Mouse (Mus musculus): ENCODE measurements around the gene 4930523C07Rik. TPM values are rescaled to one million over a fixed set of nuclear protein-coding genes. Genes with fewer than 3 reads are reported as not detected.

The 4930523C07Rik gene
- polyA plus RNA-seq, 1 experiment from 2014 or later = 1.3 TPM

DNA sequence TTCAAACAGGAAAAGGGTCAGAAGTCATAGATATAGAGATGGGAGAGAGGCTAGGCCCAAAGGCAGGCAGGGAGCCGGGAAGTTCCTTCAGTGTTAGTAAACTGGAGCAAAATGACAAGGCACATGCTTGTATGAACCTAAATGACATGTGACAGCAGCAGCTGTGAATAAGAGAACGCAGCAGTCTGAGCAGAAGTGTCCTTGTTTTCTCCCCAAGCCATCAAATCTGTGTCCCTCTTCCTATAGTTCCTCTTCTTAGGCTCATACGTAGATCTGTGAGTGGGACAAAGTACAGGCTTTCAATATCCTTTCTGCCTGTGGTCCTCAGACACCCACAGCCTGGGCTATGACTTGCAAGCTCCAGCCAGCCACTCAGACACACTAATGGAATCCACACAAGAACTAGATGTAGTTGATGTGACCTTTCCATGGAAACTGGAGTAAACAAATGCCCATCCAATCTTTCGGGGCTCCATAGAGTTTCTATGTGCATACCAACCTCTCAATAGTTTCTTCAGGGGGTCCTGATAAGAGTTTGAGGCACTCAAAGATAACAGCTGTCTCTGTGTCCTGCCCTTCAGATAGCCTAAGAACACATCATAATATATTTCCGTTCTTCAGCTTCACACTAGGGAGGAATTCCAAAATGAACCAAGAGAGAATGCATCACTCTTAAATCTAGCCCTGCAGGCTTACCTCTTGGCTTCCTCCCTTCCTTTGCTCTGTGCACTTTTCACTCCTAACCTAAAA lies 5.1 kb downstream of the 4930523C07Rik start:
- H3K9ac ChIP-seq = no peak overlapping the region
- no peak overlapping the region for H3K4me2 ChIP-seq
- H3K9me3 ChIP-seq = no peaks in the 10 kb centered on the region
- H3K27ac ChIP-seq (replicated peaks) = no peak overlapping the region
- peaks cover 4% of the 10 kb centered on the region for H3K4me1 ChIP-seq (replicated peaks)
- no peaks in the 10 kb centered on the region for H3K36me3 ChIP-seq
- H3K27me3 ChIP-seq = no peaks in the 10 kb centered on the region
- no peak overlapping the region for H3K4me3 ChIP-seq
- WGBS = 87% methylated on average over 5 of the region's 5 CpGs
- ATAC-seq (ENCODE audit: low read depth) = no peak

GRCm38 (mm10) chr1:160050898-160051297 lies 6.7 kb downstream of the 4930523C07Rik start:
- ATAC-seq (ENCODE audit: low read depth) = no peak
- Histone ChIP-seq H3K4me3 (no peak overlapping the region), H3K9ac (no peak overlapping the region), H3K9me3 (no peaks in the 10 kb centered on the region), H3K27me3 (no peaks in the 10 kb centered on the region), H3K4me1 (replicated peaks) (no peaks in the 10 kb centered on the region), H3K36me3 (no peaks in the 10 kb centered on the region), H3K4me2 (no peak overlapping the region), H3K27ac (replicated peaks) (no peak overlapping the region)
- 89% methylated on average over 6 of the region's 6 CpGs for WGBS

- no peak overlapping the region for H3K4me2 ChIP-seq
- no peaks in the 10 kb centered on the region for H3K27me3 ChIP-seq
- H3K36me3 ChIP-seq = no peaks in the 10 kb centered on the region
- H3K9ac ChIP-seq = no peak overlapping the region
- no peak overlapping the region for H3K4me3 ChIP-seq
- no peak overlapping the region for H3K27ac ChIP-seq (replicated peaks)
- no peaks in the 10 kb centered on the region for H3K4me1 ChIP-seq (replicated peaks)
- no peaks in the 10 kb centered on the region for H3K9me3 ChIP-seq
- WGBS = 95% methylated on average over 2 of the region's 2 CpGs
- ATAC-seq (ENCODE audit: low read depth) = no peak
Measured at GRCm38 (mm10) chr1:160052556-160053315, 8.6 kb downstream of the 4930523C07Rik start.

DNA sequence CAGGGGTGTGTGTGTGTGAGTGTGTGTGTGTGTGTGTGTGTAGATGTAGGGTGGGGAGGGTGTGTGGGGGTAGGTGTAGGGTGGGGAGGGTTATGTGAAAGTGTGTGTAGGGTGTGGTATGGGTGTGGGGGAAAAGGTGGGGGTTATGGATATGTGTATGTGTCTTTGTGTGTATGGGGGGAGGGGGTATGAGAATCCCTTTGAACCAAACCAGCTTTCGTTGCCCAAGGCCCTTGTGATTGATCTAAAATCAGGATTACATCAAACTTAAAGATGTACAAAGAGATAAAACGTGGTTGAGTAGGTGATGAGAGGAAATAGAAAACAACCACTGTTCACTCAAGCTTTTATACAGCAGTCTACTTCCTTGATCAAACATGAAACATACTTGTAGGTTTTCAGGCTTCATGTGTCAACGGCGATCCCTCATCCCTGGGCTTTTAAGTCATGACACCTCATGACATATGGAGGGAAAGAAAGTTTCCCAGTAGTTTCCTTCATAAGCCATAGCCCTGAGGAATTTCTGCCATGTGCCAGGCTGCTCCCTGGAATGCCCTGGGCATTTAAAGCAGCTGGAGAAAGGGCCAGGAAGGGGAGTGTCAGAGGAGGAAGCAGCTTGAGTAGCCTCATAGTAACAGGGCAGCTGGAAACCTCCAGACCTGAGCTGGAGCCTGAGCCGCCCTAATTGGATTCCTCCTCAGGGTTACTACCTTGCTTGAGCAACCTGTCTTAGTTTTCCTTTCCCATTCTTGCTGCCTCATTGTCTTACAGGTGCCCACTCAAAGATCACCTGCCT lies 9.5 kb downstream of the 4930523C07Rik start:
- Histone ChIP-seq H3K4me1 (replicated peaks) (no peaks in the 10 kb centered on the region), H3K27ac (replicated peaks) (no peak overlapping the region), H3K27me3 (no peaks in the 10 kb centered on the region), H3K4me3 (no peak overlapping the region), H3K9me3 (no peaks in the 10 kb centered on the region), H3K4me2 (no peak overlapping the region), H3K36me3 (no peaks in the 10 kb centered on the region), H3K9ac (no peak overlapping the region)
- WGBS = 89% methylated on average over 5 of the region's 5 CpGs
- ATAC-seq (ENCODE audit: low read depth) = no peak

- H3K4me1 ChIP-seq (replicated peaks) = no peaks in the 10 kb centered on the region
- WGBS = 81% methylated on average over 5 of the region's 5 CpGs
- no peaks in the 10 kb centered on the region for H3K9me3 ChIP-seq
- H3K27me3 ChIP-seq = no peaks in the 10 kb centered on the region
- H3K4me3 ChIP-seq = no peak overlapping the region
- no peak overlapping the region for H3K27ac ChIP-seq (replicated peaks)
- no peak for ATAC-seq (ENCODE audit: low read depth)
- no peak overlapping the region for H3K4me2 ChIP-seq
- H3K9ac ChIP-seq = no peak overlapping the region
- no peaks in the 10 kb centered on the region for H3K36me3 ChIP-seq
Measured at GRCm38 (mm10) chr1:160054366-160055078, 10.3 kb downstream of the 4930523C07Rik start.

DNA sequence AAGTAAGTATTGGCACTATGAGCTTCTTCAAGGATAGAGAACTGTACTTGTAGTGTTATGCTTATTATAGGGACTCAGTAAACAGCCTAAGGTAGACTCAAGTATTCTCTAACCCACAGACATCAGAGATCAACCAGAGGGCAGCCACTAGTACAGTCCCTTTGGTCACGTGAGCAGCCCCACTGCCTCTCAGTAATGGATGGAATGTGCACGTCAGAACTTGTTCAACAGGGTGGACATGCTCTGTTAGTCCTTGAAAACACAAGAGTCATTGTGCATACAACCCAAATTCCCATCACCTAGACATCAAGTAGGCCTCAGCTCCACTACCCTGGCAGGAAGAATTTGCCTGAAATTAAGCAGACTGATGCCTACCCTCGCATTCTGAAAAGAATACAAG lies 13.5 kb downstream of the 4930523C07Rik start:
- no peaks in the 10 kb centered on the region for H3K27me3 ChIP-seq
- ATAC-seq (ENCODE audit: low read depth) = no peak
- no peak overlapping the region for H3K4me3 ChIP-seq
- 71% methylated on average over 3 of the region's 3 CpGs for WGBS
- no peaks in the 10 kb centered on the region for H3K36me3 ChIP-seq
- no peak overlapping the region for H3K27ac ChIP-seq (replicated peaks)
- no peak overlapping the region for H3K9ac ChIP-seq
- H3K4me2 ChIP-seq = no peak overlapping the region
- H3K4me1 ChIP-seq (replicated peaks) = no peaks in the 10 kb centered on the region
- H3K9me3 ChIP-seq = no peaks in the 10 kb centered on the region

DNA sequence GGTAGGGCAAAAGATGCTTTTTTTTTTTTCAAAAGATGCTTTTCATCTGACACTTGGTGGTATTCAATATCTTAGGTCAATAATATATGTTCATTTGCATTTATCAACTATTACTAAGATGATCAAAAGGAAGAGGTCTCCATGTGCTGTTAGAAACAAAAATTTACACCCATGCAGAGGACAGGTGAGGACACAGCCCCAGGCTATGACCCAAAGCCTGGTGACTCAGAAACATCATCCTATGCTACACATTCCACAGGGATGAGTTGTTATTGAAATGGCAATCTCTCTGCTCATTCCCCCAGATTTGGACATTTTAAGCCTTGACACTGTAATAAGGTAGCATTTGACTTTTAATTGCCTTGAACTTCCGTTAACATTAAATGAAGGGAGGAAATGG lies 15.7 kb downstream of the 4930523C07Rik start:
- Histone ChIP-seq H3K27ac (replicated peaks) (no peak overlapping the region), H3K36me3 (no peaks in the 10 kb centered on the region), H3K9ac (no peak overlapping the region), H3K4me2 (no peak overlapping the region), H3K4me3 (no peak overlapping the region), H3K4me1 (replicated peaks) (no peaks in the 10 kb centered on the region), H3K27me3 (no peaks in the 10 kb centered on the region), H3K9me3 (no peaks in the 10 kb centered on the region)
- 67% methylated on average over 1 of the region's 1 CpGs for WGBS
- ATAC-seq (ENCODE audit: low read depth) = no peak

DNA sequence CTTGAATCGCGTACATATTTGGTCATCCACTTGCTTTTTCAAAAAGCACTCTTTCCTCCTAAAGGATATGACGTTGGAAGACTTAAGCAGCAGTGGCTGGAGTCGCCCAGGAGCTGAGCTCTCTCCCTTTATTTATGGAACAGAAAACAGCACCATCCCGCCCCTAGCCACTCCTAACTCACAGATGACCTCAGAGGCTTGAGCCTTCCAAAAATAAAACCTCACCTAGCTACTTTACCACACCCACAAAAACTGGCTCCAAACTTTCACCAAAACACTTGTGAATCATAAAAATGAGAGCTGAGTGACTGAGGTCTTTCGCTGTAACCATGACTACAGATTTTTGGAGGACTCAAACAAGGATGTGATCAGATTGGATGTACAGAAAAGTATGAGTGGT lies 16.4 kb downstream of the 4930523C07Rik start:
- Histone ChIP-seq H3K9ac (no peak overlapping the region), H3K27me3 (no peaks in the 10 kb centered on the region), H3K4me3 (no peak overlapping the region), H3K4me1 (replicated peaks) (no peaks in the 10 kb centered on the region), H3K36me3 (no peaks in the 10 kb centered on the region), H3K4me2 (no peak overlapping the region), H3K27ac (replicated peaks) (no peak overlapping the region), H3K9me3 (no peaks in the 10 kb centered on the region)
- 74% methylated on average over 6 of the region's 6 CpGs for WGBS
- ATAC-seq (ENCODE audit: low read depth) = no peak

DNA sequence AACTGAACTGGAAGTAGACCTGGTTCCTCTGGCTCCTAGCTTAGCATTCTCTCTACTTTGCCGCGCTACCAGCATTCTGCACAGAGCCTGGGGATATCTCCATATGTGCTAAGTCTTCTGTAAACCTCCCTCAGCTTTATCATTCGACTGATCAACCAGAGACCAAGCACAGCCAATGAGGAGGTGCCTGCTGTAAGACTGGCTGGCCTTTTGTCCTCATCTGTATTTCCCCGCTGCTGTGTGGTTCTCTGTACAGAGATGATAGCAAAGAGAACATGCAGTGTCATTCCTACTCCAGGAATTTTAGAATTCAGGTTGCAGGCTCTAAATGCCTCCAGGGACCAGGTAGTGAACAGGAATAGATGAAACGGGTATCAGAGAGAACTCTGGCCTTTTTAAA lies 17.1 kb downstream of the 4930523C07Rik start:
- Histone ChIP-seq H3K36me3 (no peaks in the 10 kb centered on the region), H3K4me1 (replicated peaks) (no peaks in the 10 kb centered on the region), H3K9ac (no peak overlapping the region), H3K4me2 (no peak overlapping the region), H3K27ac (replicated peaks) (no peak overlapping the region), H3K4me3 (no peak overlapping the region), H3K9me3 (no peaks in the 10 kb centered on the region), H3K27me3 (no peaks in the 10 kb centered on the region)
- 87% methylated on average over 5 of the region's 5 CpGs for WGBS
- ATAC-seq (ENCODE audit: low read depth) = no peak

DNA sequence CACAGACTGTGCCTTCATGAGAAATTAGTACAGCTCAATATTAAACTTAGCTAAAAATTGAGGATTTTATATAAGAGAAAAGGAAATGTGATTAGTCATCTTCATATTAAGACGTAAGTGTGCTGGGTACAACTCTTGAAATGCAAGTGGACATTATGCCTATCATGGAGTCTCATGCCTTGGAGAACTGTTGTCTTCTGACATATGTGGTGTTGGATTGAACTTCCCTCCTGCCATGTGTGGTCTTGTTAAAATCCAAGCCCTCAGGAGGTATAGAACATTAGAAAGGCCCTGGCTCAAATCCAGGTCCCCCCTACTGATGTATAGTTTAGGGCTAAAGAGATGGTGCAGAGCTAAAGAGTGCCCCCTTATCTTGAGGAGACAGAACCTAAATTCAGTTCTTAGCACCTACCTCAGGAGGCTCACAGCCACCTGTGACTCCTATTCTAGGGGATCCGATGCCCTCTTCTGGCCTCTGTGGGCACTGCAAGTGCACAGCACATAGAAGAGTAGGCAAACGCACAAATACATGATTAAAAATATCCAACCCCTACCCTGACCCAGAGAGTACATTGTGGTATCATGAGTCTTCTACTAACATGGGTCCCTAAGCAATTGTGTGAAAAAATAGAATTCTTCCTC lies 17.7 kb downstream of the 4930523C07Rik start:
- peaks cover 2% of the 10 kb centered on the region; the same call in 1 of the 2 replicates for H3K9me3 ChIP-seq
- no peak overlapping the region for H3K4me3 ChIP-seq
- 56% methylated on average over 3 of the region's 3 CpGs for WGBS
- no peak overlapping the region for H3K4me2 ChIP-seq
- H3K27me3 ChIP-seq = no peaks in the 10 kb centered on the region
- H3K4me1 ChIP-seq (replicated peaks) = no peaks in the 10 kb centered on the region
- no peaks in the 10 kb centered on the region for H3K36me3 ChIP-seq
- ATAC-seq (ENCODE audit: low read depth) = no peak
- H3K9ac ChIP-seq = no peak overlapping the region
- H3K27ac ChIP-seq (replicated peaks) = no peak overlapping the region

DNA sequence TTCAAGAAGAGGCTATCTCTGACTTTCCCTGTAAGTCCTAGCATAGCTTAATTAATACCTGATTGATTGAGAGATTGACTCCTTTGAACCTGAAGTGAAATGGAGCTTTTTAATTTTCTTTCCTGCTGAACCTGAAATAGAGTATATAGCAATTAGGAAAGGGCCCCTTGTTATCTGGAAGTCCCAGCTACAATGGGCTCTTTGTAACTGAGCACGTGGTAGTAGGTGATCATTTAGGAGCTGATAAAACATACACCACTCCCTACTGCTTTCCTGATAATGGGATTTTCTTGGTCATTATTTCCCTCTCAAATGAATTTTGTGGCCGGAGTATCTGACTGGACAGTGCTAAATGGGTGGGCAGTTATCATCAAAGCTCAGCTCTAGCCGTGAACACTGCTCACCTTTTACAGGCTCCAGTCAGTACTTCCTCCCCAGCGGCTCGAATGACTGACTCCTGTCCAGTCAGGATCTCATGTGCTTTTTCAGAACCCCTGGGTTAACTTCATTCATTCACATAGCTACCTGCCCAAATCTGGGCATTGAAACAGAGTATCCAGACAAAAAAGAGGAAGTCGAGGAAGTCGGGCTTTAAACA lies 20.5 kb downstream of the 4930523C07Rik start:
- H3K9ac ChIP-seq = no peak overlapping the region
- no peak overlapping the region for H3K4me3 ChIP-seq
- H3K9me3 ChIP-seq = peaks cover 5% of the 10 kb centered on the region; the same call in 1 of the 2 replicates
- H3K36me3 ChIP-seq = no peaks in the 10 kb centered on the region
- H3K27me3 ChIP-seq = no peaks in the 10 kb centered on the region
- H3K27ac ChIP-seq (replicated peaks) = no peak overlapping the region
- H3K4me2 ChIP-seq = no peak overlapping the region
- H3K4me1 ChIP-seq (replicated peaks) = no peaks in the 10 kb centered on the region
- ATAC-seq (ENCODE audit: low read depth) = no peak
- 79% methylated on average over 7 of the region's 7 CpGs for WGBS

Measured in neural tube, embryonic 13.5 days (tissue).